Mouse (Mus musculus) layer of hippocampus, postnatal 36 days (tissue): Measurements from ENCODE around the gene Mcrip2. TPM values are rescaled to one million over a fixed set of nuclear protein-coding genes. Genes with fewer than 3 reads are reported as not detected.
A peak's percentile ranks its signal among the peaks of the same experiment; 100 is the strongest.

ENCODE experiments used
- DNase-seq, 2 experiments: peaks; one replicate each; pipeline ENCODE4 v3.0.0; 2022
- total RNA-seq, 2 experiments: library from RNA; stranded (reverse); gene quantifications; 2 replicates each; pipeline ENCODE4 v1.2.3; 2021

The Mcrip2 gene
- total RNA-seq, 2 experiments from 2014 or later = 25.4 to 28.9 TPM

DNA sequence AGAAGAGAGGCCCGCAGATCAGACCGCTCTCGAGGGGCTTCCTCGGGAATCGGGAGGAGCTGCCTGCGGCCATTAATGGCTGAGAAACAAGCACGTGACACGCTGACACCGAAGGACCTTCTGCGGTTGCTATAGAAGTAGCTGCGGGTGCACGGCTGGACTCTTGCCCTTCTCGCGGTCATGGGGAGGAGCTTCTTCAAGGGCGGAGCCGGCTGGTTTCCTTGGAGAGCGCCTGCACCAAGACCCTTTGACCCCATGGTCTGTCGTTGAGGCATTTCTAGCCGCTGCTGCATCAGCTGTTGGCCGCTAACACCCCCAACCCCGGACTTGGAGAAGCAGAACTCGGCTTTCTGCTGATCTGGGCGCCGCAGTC, 35.3 kb downstream of the Mcrip2 start, which contains the start of gene Stub1:
TSS of gene Stub1 (minus strand) at position 114 of the 373 bp plus-strand sequence.
- peak in 1 of 2 experiments; percentile 89 for DNase-seq

DNA sequence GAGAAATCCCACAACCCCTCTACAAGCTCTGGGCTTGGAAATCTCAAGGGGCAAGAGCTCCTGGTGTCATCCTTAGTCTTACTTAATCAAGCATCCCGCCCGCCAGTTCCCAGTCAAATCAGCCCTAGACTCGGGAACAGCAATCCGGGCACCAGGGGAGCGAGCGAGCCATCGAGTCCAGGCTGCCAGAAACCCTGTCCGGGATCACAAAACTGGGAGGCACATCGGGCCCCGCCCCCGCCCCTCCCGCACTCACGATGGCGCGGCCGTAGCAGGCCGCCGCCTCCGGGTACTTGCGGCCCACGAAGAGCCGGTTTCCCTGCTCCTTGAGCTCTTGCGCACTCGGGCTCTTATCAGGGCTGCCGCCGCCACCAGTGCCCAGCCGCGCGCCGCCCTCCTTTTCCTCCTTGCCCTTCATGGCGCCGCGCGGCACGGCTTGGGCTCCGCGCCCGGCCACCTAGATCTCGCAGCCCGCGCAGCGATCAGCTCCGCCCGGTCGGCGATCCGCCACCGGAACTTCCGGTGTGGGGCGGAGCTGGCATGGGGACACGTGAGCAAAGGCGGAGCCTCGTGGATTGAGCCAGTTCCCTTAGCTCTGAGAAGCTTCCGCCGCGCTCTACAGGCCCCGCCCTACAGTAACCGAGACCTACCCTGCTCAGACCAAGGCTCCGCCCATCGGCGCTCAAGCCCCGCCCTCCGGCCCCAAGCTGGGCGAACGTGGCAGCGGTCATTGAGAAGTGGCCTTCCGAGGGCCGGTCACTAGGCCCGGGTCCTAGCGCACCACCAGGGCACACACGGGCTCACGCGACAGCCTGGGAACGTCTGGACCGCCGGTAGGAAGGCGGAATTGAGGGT, 35.9 kb downstream of the Mcrip2 start:
- peak; percentile 98 for DNase-seq

DNA sequence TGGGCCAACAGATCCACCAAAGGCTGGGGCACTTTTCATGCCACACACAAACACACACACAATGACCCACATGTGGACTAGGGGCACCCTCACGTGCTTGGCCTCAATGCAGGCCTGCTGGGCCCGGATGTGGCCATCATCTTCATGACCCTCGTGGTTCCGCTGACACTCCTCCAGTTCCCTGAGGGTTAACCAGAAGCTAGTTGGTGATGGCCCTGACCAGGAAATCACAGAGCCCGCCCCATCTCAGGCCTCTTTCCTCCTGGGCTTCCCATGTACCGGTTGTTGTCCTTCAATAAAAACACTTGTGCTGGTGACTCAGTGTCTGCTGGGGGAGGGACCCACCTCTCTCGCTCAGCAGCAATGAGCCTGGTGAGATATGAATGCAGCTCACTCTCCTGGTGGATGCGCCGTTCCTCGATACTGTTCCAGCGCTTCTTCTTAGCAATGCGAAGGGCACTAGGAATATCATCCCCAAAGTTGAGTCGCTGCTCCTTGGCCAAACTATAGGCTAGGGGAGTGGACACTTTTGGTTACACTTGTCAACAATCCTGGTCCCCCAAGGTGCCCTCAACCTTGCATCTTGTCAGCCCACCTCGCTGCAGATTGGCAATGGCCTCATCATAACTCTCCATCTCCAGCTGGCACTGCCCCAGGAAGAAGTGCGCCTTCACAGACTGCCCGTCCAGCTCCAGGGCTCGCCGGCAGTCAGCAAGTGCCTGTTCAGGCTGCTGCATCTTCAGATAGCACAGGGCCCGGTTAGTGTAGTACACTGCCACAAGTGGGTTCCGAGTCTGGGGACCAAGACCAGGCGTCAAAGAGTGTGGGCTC, 36.9 kb downstream of the Mcrip2 start:
- no peak for DNase-seq

DNA sequence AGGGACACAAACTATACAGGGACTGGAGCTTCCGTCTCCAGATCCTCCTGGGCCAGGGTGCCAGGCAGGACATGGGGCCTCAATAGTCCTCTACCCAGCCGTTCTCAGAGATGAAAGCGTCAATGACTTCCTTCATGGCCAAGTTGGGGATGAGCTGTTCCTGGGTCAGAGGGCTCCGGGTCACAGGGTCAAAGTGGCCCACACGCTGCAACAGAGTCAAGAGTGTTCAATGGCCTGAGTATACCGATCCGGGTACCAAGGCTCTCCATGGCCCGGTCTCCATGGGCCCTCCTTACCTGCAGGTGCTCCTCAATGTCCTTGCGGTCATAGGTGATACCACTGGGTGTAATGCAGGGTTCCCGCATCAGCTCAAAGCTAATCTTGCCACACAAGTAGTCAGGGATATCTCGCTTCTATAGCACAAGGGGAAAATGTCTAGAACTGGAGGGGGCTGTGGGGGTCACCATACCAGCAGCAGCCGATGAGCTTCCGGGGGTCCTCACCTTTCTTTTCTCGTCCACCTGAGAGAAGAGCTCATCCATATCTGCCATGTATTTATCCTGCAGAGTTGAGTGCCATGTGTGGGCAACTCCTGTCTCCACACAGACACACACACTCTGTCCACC, 37.6 kb downstream of the Mcrip2 start:
- no peak for DNase-seq

DNA sequence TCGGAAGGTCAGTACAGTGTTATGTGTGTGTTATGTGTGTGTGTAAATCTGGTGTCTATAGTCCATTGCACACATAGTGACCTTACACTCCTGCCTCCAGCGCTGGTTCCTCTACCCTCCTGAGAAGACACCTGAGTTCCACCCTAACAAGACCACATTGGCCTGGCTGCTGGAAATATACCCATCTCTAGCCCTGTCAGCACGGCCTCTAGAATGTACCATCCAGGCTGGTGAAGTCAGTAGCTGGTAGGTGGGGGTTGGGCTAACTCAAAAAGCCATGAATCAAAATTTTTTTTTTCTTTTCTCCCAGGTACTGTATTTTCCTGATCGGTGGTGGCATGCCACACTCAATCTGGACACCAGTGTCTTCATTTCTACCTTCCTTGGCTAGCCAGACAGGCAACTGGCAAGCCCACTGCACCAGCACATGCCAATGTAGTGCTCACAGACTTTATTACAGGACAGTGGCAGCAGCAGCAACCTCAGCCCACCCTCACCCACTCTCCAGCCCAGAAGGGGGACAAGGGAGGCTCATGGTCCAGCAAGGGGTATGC, 38.3 kb downstream of the Mcrip2 start:
- no peak for DNase-seq

DNA sequence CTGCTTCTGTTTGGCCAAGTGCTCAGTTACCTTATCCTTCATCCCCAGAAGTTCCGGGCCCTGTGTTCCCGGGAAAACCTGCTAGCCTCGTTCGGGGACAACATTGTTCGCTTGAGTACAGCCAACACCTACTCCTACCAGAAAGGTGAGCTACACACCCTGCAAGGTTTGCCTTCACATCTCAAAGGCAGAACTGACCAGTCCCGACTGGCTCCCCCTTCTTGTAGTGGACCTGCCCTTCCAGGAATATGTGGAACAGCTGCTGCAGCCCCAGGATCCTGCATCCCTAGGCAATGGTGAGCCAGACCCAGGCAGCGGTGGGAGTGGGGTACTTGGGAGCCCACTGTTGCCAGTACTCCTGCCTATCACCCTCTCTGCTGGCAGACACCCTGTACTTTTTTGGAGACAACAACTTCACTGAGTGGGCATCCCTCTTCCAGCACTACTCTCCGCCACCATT, 39.0 kb downstream of the Mcrip2 start:
- no peak for DNase-seq

DNA sequence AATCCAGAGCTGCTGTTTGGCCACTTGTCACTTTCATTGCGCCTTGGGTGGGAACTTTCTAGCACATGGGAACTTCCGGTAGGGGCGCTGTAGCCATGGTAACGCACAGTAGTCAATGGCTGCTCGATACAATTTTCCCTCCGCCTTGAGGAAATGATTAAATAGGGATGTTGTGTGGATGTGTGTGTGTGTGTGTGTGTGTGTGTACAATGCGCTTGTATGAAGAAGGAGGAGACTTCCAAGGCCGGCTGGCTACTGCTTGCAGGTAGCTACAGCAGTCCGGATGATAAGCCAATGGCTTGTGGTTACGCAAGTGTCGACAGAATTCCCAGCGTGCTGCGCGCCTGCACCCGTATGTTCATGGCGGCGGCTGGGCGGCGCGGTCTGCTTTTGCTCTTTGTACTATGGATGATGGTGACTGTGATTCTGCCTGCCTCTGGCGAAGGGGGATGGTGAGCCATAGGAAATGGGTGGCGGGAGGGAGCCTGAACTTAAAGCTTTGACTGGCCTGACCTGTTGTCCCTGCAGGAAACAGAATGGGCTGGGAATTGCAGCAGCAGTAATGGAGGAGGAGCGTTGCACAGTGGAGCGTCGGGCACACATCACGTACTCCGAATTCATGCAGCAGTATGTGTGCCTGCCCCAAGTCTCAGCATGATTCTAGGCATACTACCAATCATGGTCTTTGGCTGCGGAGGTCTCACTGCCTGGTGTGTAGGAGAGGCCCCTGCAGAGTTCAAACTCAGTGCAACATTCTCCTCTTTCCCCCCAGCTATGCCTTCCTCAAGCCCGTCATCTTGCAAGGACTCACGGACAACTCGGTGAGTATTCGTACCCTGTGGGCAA, 39.6 kb downstream of the Mcrip2 start, which contains the start of gene Jmjd8:
TSS of gene Jmjd8 (plus strand) at position 156 of the 846 bp plus-strand sequence.
- peak; percentile 85 for DNase-seq

DNA sequence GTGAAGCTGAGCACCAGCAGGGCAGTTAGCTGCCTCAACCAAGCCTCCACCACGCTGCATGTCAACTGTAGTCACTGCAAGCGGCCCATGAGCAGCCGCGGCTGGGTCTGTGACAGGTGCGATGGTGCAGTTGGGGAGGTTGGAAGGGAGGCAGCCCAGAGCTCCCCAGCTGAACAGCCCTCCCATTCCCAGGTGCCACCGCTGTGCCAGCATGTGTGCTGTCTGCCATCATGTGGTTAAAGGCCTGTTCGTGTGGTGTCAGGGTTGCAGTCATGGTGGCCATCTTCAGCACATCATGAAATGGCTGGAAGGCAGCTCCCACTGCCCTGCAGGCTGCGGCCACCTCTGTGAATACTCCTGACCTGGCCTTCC, 40.4 kb downstream of the Mcrip2 start:
- DNase-seq = no peak

DNA sequence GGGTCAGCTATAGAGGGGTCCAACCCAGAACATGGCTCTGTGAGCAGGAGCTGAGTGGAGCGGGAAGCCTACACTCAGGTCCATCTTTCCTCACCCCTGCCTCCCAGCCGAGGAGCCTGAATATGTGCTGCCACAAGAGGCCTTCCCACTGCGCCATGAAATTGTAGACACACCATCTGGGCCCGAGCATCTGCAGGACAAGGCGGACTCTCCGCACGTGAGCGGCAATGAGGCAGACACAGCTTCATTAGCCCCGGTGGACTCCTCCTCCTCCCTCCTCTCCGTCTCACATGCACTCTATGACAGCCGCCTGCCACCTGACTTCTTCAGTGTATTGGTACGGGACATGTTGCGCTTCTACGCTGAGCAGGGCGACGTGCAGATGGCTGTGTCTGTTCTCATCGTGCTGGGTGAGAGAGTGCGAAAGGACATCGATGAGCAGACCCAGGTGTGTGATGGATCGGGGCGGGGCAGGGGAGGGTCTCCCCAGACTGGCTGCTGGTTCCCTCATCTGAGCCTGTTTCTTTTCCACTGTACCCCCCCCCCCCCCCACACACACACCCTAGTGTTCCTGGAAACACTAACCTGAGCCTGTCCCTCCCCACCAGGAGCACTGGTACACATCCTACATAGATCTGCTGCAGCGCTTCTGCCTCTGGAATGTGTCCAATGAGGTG, 40.9 kb downstream of the Mcrip2 start:
- DNase-seq = no peak

DNA sequence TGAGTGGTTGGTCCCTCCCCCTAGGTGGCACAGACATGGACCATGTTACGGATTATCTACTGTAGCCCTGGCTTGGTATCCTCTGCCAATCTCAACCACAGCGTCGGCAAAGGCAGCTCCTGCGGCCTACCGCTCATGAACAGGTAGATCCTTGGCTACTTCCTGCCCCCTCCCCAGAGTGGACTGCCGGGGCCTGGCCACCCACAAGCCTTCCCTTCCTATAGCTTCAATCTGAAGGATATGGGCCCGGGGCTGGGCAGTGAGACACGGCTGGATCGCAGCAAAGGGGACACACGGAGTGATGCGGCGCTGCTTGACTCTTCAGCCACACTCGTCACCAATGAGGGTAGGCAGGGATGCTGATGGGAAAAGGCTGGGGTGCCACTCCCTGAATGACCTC, 41.6 kb downstream of the Mcrip2 start:
- DNase-seq = no peak

DNA sequence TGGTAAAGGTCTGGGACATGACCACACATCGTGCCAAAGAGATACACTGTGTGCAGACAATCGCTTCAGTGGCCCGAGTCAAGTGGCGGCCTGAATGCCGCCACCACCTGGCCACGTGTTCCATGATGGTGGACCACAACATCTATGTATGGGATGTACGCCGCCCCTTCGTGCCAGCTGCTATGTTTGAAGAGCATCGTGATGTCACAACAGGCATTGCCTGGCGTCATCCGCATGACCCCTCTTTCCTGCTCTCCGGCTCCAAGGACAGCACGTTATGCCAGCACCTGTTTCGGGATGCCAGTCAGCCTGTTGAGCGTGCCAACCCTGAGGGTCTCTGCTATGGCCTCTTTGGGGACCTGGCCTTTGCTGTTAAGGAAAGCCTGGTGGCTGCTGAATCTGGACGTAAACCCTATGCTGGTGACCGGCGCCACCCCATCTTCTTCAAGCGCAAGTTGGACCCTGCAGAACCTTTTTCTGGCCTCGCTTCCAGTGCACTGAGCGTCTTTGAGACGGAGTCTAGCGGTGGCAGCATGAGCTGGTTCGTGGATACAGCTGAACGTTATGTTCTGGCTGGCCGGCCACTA, 42.5 kb downstream of the Mcrip2 start:
- no peak for DNase-seq

DNA sequence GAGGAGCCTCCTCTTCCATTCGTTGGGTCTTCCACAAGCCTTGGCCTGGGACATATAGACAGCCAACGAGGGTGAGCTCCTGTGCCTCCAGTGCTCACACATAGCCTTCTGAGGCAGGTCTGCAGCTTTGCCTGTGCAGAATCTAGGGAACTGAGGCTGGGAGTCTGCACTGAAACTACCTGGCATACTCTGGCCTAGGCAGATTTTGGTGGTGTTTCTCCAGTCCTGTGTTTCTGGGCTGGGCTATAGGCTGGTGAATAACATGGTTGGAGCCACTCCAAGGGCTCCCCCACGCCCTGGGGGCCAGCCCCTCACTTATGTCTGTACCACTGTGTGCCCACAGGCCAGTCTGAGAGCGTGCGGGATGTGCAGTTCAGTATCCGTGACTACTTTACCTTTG, 43.3 kb downstream of the Mcrip2 start:
- no peak for DNase-seq

DNA sequence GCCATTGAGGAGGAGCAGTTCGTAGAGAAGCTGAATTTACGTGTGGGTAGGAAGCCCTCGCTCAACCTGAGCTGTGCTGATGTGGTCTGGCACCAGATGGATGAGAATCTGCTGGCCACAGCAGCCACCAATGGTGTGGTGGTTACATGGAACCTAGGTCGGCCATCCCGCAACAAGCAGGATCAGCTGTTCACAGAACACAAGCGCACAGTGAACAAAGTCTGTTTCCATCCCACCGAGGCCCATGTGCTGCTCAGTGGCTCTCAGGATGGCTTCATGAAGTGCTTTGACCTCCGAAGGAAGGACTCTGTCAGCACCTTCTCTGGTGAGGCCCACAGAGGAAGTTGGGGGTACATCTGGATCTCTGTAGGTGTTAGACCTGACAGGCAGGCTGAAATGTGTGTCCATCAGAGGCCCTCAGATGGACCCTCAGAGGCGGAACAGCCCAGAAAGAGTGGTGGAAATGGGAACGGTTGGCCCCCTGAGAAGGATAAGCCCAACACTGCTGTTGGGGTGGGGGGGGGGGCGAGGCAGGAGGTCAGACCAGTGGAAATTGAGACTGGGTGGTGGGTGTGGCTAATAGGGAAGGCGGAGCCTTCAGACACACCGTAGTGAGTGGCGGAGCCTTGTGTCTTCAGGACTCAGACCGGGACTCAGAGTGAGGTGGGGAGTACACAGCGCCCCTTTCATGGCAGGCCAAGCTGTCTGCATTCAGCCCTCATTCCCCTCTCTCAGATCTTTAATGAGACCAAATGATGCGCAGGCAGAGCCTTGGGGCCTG, 44.0 kb downstream of the Mcrip2 start:
- DNase-seq = no peak

DNA sequence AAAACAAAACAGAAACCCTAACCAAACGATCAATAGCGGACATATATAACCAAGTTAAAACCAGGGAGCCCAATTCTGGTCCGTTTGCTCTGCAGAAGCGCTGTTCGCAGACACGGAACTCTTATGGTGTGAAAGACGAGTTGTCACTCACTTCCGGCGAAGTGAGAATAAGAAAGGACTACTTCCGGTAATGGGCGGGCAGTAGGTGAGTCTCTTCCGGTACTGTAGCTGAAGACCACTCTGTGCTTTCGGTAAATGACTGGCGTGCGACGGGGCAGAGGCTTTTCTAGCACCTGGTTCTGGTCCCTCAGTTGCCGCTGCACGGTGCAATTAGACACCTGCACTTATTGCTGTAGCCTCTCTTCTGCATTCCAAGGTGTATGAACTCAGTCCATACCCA, 45.1 kb downstream of the Mcrip2 start, which contains the start of gene Wdr24:
TSS of gene Wdr24 (plus strand) at position 176 of the 400 bp plus-strand sequence.
- peak; percentile 74 to 83 for DNase-seq

DNA sequence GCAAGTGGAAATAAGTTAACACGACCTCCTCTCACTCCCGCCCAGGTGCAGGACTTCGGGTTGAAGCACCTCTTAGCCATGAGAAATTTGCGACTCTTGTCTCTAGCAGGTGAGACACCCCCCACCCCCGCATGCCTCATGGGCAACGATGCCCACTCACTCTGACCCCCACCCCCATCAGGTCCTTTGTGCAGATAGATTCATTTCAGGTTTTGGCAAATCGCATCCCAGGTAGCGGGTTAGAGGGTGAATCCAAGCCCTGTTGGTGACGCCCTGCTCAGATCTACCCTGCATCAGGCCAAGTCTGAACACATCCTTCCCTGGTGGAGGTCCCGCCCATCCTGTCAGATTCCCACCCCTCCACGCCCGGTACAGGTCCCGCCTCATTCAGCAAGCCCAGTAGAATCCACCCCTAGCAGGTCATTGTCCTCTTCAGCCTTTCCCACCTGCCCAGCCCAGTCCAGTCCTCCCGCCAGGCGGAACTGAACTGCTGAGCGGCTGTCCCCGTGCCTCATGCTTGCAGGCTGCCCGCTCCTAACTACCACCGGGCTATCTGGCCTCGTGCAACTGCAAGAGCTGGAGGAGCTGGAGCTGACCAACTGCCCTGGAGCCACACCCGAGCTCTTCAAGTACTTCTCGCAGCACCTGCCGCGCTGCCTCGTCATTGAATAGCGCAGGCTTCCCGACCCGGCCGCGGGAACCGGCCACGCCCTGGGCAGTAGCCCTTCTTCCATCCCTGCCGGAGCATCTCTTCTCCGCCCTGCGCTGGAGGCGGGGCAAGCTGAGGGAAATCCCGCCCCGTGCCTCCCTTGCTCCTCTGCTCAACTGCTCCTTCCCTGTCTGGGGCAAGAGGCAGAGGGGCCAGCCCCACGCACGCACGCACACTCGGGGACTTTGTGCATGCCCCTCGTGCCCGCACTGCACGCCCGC, 49.4 kb downstream of the Mcrip2 start:
- no peak for DNase-seq

DNA sequence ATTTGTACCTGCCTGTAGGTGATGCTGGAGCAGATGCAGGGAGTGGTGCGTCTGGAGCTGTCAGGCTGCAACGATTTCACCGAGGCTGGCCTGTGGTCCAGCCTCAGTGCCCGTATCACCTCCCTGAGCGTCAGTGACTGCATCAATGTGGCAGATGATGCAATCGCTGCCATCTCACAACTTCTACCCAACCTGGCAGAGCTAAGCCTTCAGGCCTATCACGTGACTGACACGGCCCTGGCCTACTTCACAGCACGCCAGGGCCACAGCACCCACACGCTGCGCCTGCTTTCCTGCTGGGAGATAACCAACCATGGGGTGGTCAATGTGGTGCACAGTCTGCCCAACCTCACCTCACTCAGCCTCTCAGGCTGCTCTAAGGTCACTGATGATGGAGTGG, 50.9 kb downstream of the Mcrip2 start:
- DNase-seq = no peak
